Mouse (Mus musculus) CH12.LX (cell line): ENCODE measurements around the gene Col28a1.

Experiments
- CHD1 ChIP-seq: IDR thresholded peaks from 2 replicates; pipeline ENCODE4 v1.6.1; 2012; ENCODE audit warnings: low read depth, low read length, improper control_type of control experiment, inconsistent platforms
- CTCF ChIP-seq, 2 experiments: IDR thresholded peaks in 1 of 2; conservative IDR thresholded peaks in 1 of 2; 2 replicates each; pipeline ENCODE4 v1.5.1; 2011 to 2012; ENCODE audit warnings: low read depth in 2 of 2, low read length in 2 of 2, improper control_type of control experiment in 1 of 2, inconsistent platforms in 1 of 2, mild to moderate bottlenecking in 1 of 2, moderate library complexity in 1 of 2
- E2F4 ChIP-seq: IDR thresholded peaks from 2 replicates; pipeline ENCODE4 v1.6.1; 2011; ENCODE audit warnings: low read depth, low read length, improper control_type of control experiment; ENCODE audit not compliant: insufficient replicate concordance
- HCFC1 ChIP-seq: IDR thresholded peaks from 2 replicates; pipeline ENCODE4 v1.6.1; 2012; ENCODE audit warnings: low read depth, mild to moderate bottlenecking, inconsistent platforms, low read length, improper control_type of control experiment
- IRF4 ChIP-seq: IDR thresholded peaks from 2 replicates; pipeline ENCODE4 v1.6.1; 2014; ENCODE audit warnings: low read depth, mild to moderate bottlenecking, inconsistent platforms, low read length, improper control_type of control experiment
- MAX ChIP-seq: IDR thresholded peaks from 2 replicates; pipeline ENCODE4 v1.6.1; 2011; ENCODE audit warnings: low read length, improper control_type of control experiment
- MXI1 ChIP-seq: IDR thresholded peaks from 2 replicates; pipeline ENCODE4 v1.6.1; 2011; ENCODE audit warnings: mild to moderate bottlenecking, low read depth, low read length, improper control_type of control experiment
- MYC ChIP-seq: IDR thresholded peaks from 2 replicates; pipeline ENCODE4 v1.6.1; 2011; ENCODE audit warnings: low read depth, mild to moderate bottlenecking, improper control_type of control experiment, low read length
- PAX5 ChIP-seq: IDR thresholded peaks from 2 replicates; pipeline ENCODE4 v1.6.1; 2012; ENCODE audit warnings: low read length, inconsistent platforms, mixed read lengths
- POLR2A ChIP-seq: IDR thresholded peaks from 2 replicates; pipeline ENCODE4 v1.6.1; 2011; ENCODE audit warnings: low read depth, mild to moderate bottlenecking, improper control_type of control experiment, low read length
- POLR2AphosphoS2 ChIP-seq: IDR thresholded peaks from 2 replicates; pipeline ENCODE4 v1.6.1; 2011; ENCODE audit warnings: low read depth, low read length, improper control_type of control experiment
- RAD21 ChIP-seq: IDR thresholded peaks from 2 replicates; pipeline ENCODE4 v1.6.1; 2011; ENCODE audit warnings: low read depth, mild to moderate bottlenecking, low read length, improper control_type of control experiment, moderate library complexity
- SIN3A ChIP-seq: IDR thresholded peaks from 2 replicates; pipeline ENCODE4 v1.6.1; 2012; ENCODE audit warnings: low read length, improper control_type of control experiment, inconsistent platforms
- USF2 ChIP-seq: conservative IDR thresholded peaks from 2 replicates; pipeline ENCODE4 v1.6.1; 2011; ENCODE audit warnings: low read depth, low read length, improper control_type of control experiment

- TF ChIP-seq MXI1 (no peak), CTCF (conservative IDR thresholded peaks at IDR 0.05 in 1 of 2, IDR thresholded peaks at IDR 0.05 in 1 of 2; ENCODE audit: low read depth in 2 of 2, low read length in 2 of 2) (no peak), MYC (no peak), POLR2A (no peak), HCFC1 (no peak), PAX5 (no peak), CHD1 (no peak), E2F4 (no peak), POLR2AphosphoS2 (no peak), MAX (no peak), SIN3A (no peak), USF2 (no peak), IRF4 (no peak), RAD21 (no peak)
Measured at GRCm38 (mm10) chr6:8178397-8178941, 13.9 kb downstream of the Col28a1 start.
